Mouse (Mus musculus): ENCODE results near the gene Mc3r.

DNA sequence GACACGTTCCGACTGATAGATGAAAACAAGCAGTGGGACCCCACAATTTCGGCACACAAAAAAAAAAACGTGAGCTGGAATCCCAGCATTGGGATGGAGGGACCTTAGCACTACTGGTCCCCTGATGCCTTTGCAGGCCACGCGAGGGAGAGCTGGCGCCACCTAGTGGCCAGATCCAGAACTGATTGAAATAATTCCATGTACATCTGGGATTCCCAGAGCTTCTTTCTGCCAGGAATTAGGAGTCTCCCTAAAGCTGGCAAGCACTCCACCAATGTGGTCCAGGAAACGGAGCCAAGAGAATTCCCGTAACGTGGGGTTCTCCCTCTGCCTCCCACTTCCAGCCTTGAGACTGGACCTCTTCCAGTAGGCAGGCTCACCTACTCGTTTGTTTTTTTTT lies 41.3 kb upstream of the Mc3r start:
- TF ChIP-seq CTCF (IDR thresholded peaks at IDR 0.05; ENCODE audit: low read depth, low read length) = no peak
- no peak for TF ChIP-seq GATA2 (IDR thresholded peaks at IDR 0.05; ENCODE audit: borderline replicate concordance, low read depth, low read length)
- TF ChIP-seq GATA1 (IDR thresholded peaks at IDR 0.05; ENCODE audit: borderline replicate concordance, low read length) = no peak
